Mouse (Mus musculus) spleen, postnatal 36 days (tissue): ENCODE measurements at regions not wholly inside any gene's neighbourhood (a gene's known extent, or its start where the extent isn't known, plus 50 kb on each side); places are given as distances from the start of the nearest gene placed in this dataset.

ENCODE experiments used
- DNase-seq, 2 experiments: peaks; one replicate each; pipeline ENCODE4 v3.0.0; 2022; ENCODE audit warnings: low spot score in 2 of 2, mixed read lengths in 1 of 2

DNA sequence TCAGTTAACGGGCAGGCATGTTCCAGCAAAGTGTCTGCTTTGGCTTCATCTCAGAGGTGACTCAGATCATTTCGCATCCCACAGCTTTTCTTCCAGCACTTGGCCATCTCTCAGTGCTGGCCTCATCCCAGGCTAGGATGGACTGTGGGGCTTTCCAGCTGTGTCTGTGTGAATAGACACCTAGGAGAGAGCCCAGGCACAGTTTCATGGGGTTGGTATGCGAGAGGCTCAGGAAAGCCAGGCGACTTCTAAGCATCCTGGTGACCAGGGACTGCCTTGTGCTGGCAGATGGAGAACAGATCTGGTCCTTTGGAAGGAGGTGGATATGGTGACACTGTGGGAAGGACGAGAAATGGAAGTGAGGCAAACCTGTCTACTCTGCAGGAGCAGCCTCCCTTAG lies 182.9 kb downstream of the Cd83 start:
- DNase-seq = no peak

DNA sequence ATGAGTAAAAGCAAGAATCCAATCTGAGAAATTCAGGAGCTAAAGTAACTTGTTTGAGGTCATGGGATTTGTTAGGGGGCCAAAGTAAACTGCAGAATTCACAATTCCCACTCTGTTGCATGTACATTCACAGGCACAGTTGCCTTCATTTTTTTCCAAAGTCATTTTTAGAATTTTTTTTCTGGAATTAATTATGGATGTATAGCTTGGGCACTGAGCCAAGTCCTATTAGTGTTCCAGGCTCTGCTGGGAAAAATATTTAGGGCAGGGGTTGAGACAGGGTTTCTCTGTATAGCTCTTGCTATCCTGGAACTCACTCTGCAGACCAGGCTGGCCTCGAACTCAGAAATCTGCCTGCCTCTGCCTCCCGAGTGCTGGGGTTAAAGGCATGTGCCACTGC lies 188.3 kb downstream of the Cd83 start:
- DNase-seq = no peak

DNA sequence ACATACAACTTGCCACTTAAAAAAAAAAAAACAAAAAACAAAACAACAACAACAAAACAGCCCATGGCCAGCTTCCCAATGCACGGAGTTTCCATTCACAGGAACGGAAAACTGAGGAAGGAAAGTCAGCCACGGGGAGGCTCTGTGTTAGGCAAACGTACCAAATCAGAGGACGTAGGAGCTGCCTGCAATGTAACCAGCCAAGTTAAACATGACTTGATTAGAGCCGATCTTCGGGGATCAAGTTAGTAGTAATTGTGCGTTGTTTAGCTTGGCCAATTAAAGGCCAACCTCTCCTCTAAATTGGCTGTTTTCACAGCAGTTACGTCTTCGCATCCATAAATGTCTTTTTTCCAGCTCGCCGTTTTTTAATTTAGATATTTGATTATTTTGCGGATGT lies 190.7 kb downstream of the Cd83 start:
- DNase-seq = no peak

DNA sequence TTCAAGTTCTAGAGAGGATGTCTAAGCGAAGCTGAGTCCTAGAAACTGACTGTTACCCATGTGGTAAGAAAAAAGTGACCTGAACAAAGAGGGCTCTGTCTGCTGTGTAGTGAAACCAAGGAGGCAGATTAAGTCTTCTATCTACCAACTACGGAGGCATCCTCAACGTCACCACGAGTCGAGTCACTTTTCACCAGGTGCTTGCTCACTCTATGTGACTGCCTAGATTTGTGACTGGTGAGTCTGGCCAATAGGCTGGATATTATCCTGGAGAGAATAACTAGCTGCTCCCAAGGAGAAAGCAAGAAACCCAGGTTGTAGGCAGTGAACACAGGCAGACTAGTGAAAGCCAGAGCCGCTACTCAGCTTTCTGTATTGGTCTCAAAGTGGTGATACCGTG lies 191.2 kb downstream of the Cd83 start:
- DNase-seq = no peak

DNA sequence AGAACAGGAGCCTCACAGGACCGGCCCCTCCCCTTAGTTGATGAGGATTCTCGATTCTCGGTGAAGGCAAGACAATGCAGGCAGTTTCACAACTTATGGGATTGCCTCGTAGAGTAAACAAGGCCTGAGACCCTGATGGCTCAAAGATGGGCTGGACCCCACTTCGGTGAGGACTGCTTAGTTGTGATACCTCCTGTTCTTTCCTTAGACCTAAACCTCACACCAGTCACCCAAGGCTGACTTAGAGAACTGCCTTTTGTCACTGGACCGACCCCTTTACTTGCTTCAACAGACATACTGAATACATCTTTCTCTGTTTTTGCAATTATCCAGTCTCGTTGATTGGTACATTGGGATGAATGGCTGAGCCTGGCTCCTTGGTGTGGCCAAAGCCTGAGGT lies 192.1 kb downstream of the Cd83 start:
- DNase-seq = no peak

DNA sequence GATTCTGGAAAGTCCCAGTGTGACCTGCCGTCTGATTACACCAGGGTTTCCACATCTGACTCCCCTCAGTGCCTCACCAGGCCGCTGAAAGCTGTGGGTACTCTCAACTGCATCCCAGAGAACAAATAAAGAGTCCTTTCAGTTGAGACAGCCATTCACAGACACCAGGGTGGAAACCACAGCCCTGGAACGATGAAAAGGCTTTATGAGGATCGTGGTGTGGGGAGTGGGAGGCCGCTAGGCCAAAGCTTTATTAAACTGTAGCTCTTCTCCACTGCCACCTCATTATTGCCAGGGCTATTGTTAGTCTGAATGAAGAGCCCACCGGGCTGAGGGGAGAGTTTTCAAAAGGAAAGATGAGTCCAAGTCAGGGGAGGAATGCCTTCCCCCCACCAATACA lies 202.8 kb downstream of the Cd83 start:
- no peak for DNase-seq

DNA sequence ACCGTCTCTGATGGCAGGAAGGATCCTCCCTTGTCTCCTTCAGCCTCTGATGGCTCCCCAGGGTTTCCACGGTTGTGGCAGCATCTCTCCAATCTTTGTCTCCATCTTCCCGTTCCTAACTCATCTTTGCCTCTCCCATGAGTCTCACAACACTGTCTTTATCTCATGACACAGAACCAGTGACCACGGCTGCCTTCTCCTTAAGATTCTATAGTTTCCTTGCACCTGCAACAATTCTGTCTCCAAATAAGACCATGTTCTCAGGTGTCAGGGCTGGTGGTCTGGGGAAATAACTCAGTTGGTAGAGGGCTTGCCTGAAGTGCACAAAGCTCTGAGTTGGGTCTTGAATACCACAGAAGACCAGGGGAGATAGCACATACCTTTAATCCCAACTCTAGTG lies 203.8 kb downstream of the Cd83 start:
- DNase-seq = no peak

DNA sequence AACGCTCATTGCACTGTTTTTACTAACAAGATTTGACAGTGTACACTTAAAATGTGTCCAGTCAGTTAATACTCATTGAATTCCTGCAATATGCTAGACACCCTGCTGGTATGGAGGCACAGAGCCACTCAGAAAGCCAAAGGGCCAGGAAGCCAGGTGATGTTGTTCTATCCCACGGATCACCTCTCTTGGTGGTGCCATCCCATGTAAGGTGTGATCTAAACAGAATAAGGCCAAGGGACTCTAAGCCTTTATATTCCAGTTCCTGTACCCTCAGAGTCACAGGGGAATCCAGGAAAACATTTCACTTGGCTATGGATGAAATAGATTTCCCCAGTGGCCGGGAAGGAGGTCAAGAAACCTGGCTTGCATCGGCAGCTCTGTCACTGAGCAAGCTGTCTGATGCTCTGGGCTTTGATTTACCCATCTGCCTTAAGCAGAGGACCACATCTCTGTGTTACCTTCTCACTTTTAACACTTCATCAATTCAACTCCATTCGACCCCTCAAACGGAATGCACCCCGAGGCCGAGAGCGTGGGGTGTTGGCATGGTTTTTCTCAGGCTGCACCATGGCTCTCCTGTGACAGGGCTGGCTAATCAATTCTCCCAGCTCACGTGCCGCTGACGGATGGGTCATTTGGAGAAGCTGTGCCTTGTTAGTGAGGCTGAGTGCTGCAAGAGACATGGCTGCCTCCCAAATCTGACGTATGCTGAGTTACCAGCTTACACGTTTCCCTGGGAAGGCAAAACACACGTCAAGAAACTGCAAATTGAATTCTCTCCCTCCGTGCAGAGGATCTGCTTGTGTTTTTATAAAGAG lies 205.9 kb downstream of the Cd83 start:
- DNase-seq = no peak

DNA sequence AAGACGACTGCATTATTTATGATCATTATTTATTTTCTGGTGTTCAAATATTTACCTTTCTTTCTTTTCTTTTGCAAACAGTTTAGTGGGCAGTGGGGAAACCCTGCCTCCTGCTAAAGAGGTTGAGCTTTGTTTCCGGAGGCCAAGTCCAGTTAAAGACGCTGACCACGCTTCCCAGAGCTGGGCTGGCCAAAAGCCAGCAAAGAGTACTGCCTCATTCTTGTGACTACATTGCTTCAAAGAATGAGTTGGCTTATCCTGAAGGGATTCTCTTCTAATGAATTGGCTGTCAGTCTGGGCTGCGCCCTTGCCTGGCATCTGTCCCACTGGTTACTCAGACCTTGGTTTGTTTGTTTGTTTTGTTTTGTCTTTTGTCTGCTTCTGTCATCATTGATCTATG lies 207.2 kb downstream of the Cd83 start:
- peak in 1 of 2 experiments; percentile 12 for DNase-seq

DNA sequence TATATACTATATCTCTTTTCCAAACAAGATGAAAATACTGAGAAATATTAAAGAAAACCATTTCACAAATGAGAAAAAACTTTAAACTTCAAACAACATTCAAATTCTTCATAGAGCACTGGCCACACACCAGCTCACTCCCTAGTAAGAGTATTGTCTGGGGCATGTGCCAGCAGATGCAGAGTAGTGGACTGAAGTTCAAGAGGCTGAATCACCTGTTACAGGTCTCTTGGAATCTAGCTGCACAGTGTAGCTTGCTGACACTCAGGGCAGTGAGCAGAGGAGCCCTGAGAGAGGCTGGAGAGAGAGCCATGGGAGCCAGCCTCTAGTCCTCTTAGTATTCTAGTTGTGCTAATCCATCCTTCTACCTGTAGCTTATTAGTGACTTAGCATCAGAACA lies 208.4 kb downstream of the Cd83 start:
- DNase-seq = no peak

DNA sequence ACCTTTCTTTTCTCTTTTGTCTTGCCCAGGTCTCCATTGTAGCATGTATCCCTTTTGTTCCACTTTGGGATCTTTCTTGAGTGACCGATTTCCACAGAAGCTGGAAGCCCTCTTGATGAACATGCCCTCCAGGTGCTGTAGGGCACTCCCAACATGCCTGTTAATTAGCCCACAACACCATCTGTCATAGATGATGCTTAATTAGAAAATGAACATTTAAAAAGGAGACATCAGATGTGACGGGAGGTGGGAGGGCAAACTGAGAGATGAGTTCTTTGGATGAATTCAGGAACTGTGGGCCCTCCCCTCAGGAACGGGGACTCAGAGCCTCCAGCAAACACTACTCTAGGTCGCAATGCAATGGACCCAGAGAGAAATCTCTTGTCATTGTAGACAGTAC lies 209.8 kb downstream of the Cd83 start:
- DNase-seq = no peak

DNA sequence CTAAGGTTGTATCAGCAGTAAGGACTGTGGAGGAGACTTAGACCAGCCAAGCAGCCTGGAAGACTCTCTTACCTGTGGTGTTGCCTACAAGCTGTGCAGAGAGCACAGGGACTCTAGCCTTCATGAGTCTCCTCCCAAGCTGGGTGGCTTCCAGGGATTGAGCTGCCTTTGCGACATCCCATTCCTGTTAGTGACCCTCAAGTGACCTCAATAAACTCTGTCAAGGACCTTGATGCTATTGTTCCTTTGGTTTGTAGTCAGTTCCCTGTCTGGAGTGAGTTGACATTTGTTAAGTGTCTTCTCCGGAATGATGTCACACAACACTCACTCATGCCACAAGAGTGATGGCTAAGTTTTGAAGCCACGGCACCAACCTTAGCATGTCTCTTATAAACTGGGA lies 211.0 kb downstream of the Cd83 start:
- DNase-seq = no peak

DNA sequence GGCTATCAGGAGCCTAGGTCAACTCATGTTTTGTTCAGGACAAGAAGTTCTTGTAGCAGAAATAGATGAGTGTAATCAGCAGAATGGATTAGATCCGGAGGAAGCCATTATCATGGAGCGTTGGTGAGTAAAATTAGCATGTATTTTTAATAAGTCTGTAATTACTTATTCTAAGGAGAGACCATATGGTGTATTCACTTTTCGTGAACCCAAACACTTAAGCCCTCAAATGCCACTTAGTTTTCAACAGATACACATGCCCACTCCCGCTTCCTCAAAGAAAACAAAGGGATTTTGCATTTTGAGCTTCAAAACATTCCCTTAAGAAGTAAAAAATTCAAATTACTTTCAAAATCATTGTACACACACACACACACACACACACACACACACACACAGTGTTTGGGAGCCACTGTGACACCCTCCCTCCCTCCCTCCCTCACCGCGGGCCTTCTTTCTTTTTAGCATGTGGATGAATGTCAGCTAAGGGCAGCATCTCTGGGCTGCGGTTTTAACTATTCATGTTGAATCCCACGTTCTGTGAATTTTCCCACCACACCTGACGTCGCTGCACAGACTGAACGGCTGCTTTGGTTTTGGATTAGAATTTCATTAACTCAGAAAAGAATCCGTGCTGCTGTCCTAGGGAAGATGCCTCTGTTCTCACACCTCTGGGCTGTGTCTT lies 217.4 kb downstream of the Cd83 start:
- DNase-seq = no peak

DNA sequence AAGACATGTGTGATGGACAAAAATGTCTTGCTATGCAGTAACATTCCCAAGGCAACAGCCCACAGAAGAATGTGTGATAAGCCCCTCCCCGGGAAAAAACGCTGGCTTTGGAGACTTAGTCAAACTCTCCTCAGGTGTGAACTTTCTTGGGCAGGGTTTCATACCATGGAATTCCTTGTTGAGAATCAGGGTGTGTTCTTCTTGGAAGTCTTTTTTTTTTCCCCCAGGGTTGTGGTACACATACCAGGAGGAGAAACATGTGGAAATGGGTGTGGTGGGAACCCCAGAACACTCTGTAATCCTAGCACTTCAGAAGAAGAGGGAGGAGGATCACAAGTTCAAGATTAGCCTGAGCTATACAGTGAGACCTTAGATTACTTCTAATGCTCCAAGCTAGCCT lies 228.3 kb downstream of the Cd83 start:
- DNase-seq = no peak

DNA sequence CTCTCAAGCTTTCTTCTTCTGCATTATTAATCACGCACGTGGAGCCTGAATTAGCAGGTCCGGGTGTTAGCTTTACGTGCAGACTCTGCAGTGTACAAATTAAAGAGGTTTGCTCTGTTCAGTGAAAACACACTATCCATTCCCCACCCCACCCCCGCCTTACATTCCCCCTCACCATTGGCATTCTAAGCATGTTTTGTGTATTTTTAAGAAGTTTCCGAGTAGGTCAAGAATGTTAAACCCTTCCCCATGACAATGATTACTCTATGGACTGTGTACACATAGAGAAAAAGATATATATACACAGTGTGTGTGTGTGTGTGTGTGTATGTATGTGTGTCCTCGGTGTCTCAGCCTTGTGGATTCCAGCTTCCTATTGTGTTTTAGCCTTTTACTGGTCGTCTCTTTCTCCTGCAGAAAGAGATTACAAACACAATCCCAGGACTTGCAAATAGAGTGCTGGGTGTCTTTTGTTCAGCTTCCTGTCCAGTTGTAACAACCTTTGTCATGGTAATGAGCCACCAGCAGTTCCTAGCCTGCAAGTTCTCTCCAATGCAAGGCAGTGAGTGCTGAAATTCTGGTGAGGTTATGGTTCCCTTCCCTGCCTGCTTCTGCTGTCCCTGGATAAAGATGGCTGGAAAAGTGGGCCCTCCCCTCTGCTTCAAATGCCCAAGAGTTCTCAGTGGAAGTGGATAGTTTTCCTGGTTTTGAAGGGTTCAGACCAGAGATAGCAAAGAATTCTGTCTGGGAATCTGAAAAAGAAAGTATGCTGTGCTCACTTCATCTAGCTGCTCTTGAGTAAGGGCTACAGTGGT lies 234.1 kb downstream of the Cd83 start:
- DNase-seq = no peak

DNA sequence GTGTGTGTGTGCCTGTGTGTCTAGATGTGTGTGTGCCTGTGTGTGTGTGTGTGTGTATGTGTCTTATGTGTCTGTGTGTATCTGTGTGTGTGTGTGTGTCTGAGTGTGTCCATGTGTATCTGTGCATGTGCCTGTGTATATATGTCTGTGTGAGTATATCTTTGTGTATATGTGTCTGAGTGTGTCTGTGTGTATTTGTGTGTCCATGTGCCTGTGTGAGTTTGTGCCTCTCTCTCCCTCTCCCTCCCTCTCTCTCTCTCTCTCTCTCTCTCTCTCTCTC lies 234.7 kb downstream of the Cd83 start:
- DNase-seq = no peak

DNA sequence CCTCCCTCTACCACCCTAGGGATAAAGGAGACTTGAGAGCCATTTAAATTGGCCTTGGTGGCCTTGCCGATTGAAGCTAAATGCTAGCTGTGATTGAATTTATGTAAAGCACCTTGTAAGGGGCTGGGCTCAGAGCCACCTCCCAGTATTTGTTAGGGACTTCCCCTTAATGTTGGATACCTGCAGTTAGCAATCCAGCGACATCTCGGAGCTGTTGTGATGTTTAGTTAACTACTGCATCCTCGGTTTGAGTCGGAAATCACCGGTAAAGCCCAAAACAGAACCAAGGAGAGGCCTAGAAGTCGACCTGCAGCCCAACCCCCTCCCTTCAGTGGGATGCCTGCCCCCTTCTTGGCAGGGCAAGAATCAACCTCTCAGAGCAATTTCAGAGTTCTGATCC lies 236.3 kb downstream of the Cd83 start:
- no peak for DNase-seq

DNA sequence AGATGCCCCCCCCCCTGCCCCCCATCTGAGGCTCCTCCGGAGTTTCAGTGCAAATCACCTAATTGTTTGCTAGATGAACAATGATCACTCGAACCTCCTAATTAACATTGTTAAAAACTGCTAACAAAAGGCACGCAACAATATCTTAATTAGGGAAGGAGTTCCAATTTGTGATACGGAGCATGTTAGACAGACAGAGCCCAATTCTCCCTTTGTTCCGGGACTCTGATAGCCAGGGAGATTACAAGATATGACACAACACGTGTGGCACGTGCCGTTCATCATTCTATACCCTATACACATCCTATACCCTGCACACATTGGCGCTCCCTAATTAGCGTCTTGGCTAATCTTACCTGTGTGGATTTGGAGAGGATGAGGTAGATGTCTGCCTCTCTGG lies 237.5 kb downstream of the Cd83 start:
- no peak for DNase-seq

DNA sequence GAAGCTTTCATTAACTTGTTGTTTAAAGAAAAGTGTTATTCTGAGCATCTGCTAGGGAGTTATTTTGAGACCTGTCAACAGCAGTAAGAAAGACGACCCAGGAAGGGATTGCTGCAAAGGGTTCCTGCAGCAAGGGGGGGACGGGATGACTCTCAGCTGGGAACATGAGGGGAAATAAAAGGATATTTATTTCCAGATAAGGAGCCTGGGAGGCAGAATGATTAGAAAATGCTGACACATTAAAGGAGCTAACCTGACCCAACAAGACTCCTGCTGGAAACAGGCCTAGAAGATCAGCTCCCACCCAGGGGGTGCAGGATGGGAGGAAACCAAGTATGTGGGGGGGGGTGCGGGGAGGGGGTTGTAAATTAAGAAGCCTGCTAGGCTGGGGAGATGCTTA lies 240.0 kb downstream of the Cd83 start:
- DNase-seq = no peak

DNA sequence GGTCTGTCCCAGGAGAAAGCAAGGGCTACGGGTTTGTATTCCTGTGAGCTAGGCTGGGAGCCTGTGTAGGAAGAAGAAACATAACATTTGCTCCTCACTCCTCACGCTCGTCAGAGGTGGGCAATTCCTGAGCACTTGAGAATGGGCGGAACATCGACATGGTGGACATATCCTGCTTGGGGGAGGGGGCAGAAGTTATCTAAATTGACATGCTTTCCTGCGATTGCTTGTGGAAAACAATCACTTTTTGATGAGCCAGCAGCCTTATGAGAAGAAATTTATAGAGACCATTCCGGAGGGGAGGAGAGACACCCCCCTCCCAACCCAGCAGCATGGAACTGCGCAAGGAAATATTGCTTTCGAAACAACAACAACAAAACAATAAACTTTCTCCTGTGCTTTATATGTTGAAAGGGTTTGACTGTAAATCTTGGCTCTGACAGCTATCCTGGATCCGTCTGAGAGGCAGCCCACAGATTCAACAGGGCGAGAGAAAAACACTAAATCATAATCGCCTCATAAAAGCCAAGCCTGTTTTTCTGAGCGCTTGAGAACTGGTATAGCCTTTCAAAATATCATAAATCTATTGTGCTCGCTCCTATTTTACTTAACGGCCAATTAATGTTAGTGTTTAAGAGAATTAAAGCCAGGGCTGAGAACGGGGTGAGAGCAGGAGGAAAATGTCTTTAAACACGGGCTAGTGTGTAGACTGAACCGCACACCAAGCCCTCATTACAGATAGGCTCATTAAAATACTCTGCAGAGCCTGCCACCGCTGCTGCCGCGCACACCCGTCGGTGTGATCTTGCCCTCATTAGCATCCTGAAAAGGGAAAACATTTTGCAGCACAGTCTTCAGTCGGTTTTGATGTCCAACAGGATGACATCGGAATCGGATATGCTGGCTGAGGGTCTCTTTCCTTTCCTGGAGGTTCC lies 242.0 kb downstream of the Cd83 start:
- DNase-seq = no peak

DNA sequence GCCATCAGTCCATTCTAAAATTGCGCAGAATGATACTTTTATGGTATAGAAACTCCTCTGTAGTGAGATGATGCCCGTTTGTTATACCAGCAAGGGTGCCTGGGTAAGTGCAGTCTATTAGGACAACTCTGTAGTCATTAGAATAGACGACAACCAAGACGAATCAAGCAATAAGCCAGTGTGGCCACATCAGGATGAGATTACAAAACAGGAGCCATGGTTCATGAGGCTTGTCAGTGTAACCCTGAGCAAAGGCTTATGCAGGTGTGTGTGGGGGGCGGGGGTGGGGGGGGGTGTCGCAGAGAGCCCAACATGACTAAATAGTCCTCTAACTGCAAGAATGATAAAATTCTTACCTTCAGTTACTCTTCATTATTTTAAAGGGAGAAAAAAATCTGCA lies 243.5 kb downstream of the Cd83 start:
- DNase-seq = peak; percentile 39 to 56

DNA sequence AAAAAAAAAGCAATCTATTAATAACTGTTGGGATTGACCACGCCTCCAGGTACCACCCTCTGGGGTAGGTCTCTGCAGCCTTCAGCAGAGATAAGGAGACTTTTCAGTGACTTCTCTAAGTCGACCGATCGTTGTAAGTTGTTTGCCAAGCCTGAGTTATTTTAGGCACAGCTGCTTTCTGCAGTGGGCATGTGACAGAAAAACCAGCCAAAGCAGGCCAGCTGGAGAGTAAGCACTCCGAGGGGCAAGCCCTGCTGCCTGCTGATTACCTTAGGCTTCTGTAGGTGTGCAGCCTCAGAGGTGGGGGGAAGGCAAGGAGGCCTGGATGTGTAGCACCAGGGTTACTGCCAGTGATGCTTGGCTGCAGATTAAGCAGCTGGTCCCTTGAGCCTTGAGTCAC lies 246.0 kb downstream of the Cd83 start:
- peak; percentile 39 to 41 for DNase-seq
